Mouse (Mus musculus) heart, embryonic 10.5 days (tissue): Measurements from ENCODE around the gene Wdr89. TPM values are rescaled to one million over a fixed set of nuclear protein-coding genes. Genes with fewer than 3 reads are reported as not detected.
"Not testable (repeated sequence)": the region's sequence is repeated elsewhere in the genome, so short reads cannot be mapped to it uniquely, and the experiment has no call there.

ENCODE experiments used
- DNase-seq: peaks from one replicate; pipeline ENCODE4 v3.0.0-alpha.2; 2017; ENCODE audit warnings: low spot score
- H3K27ac ChIP-seq: fragments of 300-500 bp; sonication (generic); 2 replicates; pipeline ENCODE4 v1.5.1; 2016; ENCODE audit warnings: mild to moderate bottlenecking
- H3K27me3 ChIP-seq: fragments of 300-500 bp; sonication (generic); 2 replicates; pipeline ENCODE4 v1.6.1; 2016; ENCODE audit warnings: mild to moderate bottlenecking; ENCODE audit not compliant: poor library complexity, insufficient read depth, severe bottlenecking
- H3K36me3 ChIP-seq: fragments of 300-500 bp; sonication (generic); 2 replicates; pipeline ENCODE4 v1.6.1; 2016; ENCODE audit warnings: mild to moderate bottlenecking, moderate library complexity
- H3K4me1 ChIP-seq: fragments of 300-500 bp; sonication (generic); 2 replicates; pipeline ENCODE4 v1.6.1; 2016; ENCODE audit warnings: mild to moderate bottlenecking
- H3K4me3 ChIP-seq: fragments of 300-500 bp; sonication (generic); 2 replicates; pipeline ENCODE4 v1.5.1; 2016; ENCODE audit warnings: mild to moderate bottlenecking, moderate library complexity
- H3K9me3 ChIP-seq: fragments of 300-500 bp; sonication (generic); 2 replicates; pipeline ENCODE4 v1.6.1; 2016; ENCODE audit warnings: mild to moderate bottlenecking, moderate library complexity
- WGBS: fragments of 180-500 bp; shearing (Covaris S2); methylation state at CpG from one replicate; pipeline ENCODE4 v1.1.7; 2016; 5-methylcytosine and 5-hydroxymethylcytosine counted together
- polyA plus RNA-seq: library from polyadenylated mRNA; unstranded; fragments of >200 nt; fragmentation: Nextera tagmentation; extraction: Ambion mirVana; gene quantifications from 2 replicates; pipeline ENCODE4 v1.2.1, GENCODE M21; 2016

The Wdr89 gene
- polyA plus RNA-seq, 1 experiment from 2014 or later: 13.1 TPM

DNA sequence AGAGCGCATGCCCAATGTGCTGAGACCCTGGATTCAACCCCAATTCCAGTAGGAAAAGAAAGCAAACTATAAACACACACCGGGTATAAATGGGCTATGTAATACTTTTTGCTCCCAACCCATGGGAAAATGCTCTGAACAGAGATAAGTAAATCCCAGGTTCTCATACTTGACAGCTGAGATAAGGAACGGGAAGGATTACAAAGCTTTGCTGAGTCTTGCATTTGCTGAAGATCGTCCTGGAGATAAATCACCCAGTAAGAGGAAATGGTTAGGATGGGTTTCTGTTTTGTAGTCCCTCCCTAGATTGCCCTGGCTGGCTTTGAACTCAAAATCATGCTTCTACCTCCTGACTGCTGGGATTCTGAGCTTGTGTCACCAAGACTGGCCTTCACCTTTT, 18.0 kb upstream of the Wdr89 start:
- H3K27ac ChIP-seq: no peak overlapping the region
- H3K4me3 ChIP-seq: no peak overlapping the region

DNA sequence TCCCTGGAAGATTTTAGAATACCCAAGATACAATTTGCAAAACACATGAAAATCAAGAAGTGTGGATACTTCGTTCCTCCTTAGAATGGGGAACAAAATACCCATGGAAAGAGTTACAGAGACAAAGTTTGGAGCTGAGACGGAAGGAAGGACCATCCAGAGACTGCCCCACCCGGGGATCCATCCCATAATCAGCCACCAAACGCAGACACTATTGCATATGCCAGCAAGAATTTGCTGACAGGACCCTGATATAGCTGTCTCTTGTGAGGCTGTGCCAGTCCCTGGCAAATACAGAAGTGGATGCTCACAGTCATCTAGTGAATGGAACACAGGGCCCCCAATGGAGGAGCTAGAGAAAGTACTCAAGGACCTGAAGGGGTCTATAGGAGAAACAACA, 14.7 kb upstream of the Wdr89 start:
- not testable (repeated sequence) for H3K27me3 ChIP-seq, H3K4me3 ChIP-seq, H3K9me3 ChIP-seq, H3K27ac ChIP-seq, H3K4me1 ChIP-seq, H3K36me3 ChIP-seq, DNase-seq
- WGBS: 79% methylated on average over 4 of the region's 4 CpGs

More for the DNA sequence above, 18.0 kb upstream of the Wdr89 start:
- 40% methylated on average over 4 of the region's 4 CpGs for WGBS
- Histone ChIP-seq H3K27me3 (no peaks in the 10 kb centered on the region), H3K9me3 (no peaks in the 10 kb centered on the region), H3K4me1 (no peaks in the 10 kb centered on the region), H3K36me3 (no peaks in the 10 kb centered on the region)
- no peak for DNase-seq

- 87% methylated on average over 4 of the region's 4 CpGs for WGBS
- H3K9me3 ChIP-seq: no peaks in the 10 kb centered on the region
- H3K27me3 ChIP-seq: no peaks in the 10 kb centered on the region
- H3K36me3 ChIP-seq: no peaks in the 10 kb centered on the region
- H3K27ac ChIP-seq: no peak overlapping the region
- no peak overlapping the region for H3K4me3 ChIP-seq
- DNase-seq: no peak
- H3K4me1 ChIP-seq: no peaks in the 10 kb centered on the region
These were observed 14.3 kb upstream of the Wdr89 start for GRCm38 (mm10) chr12:75683598-75683997.

DNA sequence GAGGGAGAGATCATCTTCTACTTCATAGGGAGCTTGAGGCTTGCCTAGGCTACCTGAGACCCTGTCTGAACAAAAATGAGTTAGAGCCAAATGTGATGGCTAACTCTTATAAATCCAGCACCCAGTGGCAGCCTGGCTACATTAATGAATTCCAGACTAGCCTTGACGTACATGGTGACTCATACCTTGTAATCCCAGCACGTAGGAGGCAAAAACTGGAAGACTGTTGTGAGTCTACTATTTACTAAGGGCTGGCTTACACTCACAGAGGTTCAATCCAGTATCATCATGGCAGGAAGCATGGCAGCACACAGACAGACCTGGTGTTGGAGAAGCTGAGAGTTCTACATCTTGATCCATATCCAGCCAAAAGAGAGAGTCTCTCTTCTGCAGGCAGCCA, 13.5 kb upstream of the Wdr89 start:
- Histone ChIP-seq H3K4me3 (no peak overlapping the region), H3K9me3 (no peaks in the 10 kb centered on the region), H3K27ac (no peak overlapping the region), H3K36me3 (no peaks in the 10 kb centered on the region), H3K4me1 (no peaks in the 10 kb centered on the region), H3K27me3 (no peaks in the 10 kb centered on the region)
- WGBS: 80% methylated on average over 2 of the region's 2 CpGs
- no peak for DNase-seq

DNA sequence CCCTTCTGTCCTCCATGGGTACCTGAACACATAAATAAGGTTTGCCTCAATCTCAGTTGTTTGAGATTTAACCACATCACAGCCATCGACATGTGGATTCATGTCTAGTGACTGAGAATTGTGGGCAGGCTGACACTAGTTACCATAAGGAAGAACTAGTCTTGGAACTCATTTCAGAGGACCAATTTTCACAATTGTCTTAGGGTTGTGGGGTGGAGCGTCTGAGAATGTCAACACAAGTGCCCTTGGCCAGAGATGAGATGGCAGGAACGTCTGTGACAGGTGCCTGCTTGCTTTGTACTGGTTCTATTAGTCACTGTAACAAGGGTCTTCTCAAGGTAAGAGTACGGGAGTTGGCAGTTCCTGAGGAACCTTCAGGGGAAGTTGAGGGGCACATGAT, 11.8 kb upstream of the Wdr89 start:
- H3K27ac ChIP-seq: no peak overlapping the region
- no peaks in the 10 kb centered on the region for H3K9me3 ChIP-seq
- 80% methylated on average over 4 of the region's 4 CpGs for WGBS
- DNase-seq: no peak
- no peak overlapping the region for H3K4me3 ChIP-seq
- no peaks in the 10 kb centered on the region for H3K27me3 ChIP-seq
- no peaks in the 10 kb centered on the region for H3K36me3 ChIP-seq
- H3K4me1 ChIP-seq: no peaks in the 10 kb centered on the region

DNA sequence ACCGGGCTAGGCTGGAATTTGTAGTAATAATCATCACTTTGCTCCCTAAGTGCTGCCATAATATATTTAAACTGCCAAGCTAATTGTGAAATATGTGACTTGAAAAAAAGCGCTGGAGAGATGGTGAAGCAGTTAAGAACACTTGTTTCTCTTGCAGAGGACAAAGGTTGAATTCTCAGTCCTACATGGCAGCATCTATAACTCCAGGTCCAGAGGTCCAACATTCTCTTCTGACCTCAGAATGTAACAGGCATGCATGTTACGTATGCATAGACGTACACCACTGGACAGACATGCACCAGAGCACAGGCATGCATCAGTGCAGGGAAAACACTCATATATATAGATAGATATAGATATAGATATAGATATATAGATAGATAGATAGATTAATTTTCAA, 9.1 kb upstream of the Wdr89 start:
- H3K9me3 ChIP-seq: no peaks in the 10 kb centered on the region
- 0 out of 2 replicates have a peak, but pooled peaks cover 3% of the 10 kb centered on the region for H3K36me3 ChIP-seq
- H3K27me3 ChIP-seq: no peaks in the 10 kb centered on the region
- 91% methylated on average over 4 of the region's 4 CpGs for WGBS
- H3K4me1 ChIP-seq: no peaks in the 10 kb centered on the region
- no peak for DNase-seq
- H3K27ac ChIP-seq: no peak overlapping the region
- H3K4me3 ChIP-seq: no peak overlapping the region

DNA sequence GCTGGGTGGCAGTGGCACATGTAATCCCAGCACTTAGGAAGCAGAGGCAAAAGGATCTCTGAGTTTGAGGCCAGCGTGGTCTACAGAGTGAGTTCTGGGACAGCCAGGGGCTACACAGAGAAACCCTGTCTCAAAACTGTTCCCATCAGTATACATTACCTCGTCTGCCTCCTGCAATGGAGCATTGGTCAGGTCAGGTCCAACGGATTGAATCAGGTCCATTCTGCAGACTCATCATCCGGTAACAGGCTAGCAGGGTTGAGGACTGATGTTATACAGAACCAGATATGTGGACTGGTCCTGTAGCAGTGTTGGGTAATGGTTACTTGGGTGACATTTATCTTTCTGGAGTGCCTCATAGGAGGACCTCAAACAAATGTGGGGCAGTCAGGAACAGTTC, 3.3 kb upstream of the Wdr89 start:
- Histone ChIP-seq H3K27ac (no peak overlapping the region), H3K4me1 (peaks cover 14% of the 10 kb centered on the region), H3K27me3 (no peaks in the 10 kb centered on the region), H3K36me3 (0 out of 2 replicates have a peak, but pooled peaks cover 3% of the 10 kb centered on the region), H3K9me3 (no peaks in the 10 kb centered on the region), H3K4me3 (no peak overlapping the region)
- 88% methylated on average over 4 of the region's 4 CpGs for WGBS
- no peak for DNase-seq

- no peak for DNase-seq
- Histone ChIP-seq H3K27ac (no peak overlapping the region), H3K9me3 (no peaks in the 10 kb centered on the region), H3K4me1 (peaks cover 14% of the 10 kb centered on the region), H3K27me3 (no peaks in the 10 kb centered on the region), H3K36me3 (0 out of 2 replicates have a peak, but pooled peaks cover 3% of the 10 kb centered on the region), H3K4me3 (no peak overlapping the region)
- WGBS: 80% methylated on average over 3 of the region's 3 CpGs
These were observed 2.5 kb upstream of the Wdr89 start for GRCm38 (mm10) chr12:75671759-75672315.

DNA sequence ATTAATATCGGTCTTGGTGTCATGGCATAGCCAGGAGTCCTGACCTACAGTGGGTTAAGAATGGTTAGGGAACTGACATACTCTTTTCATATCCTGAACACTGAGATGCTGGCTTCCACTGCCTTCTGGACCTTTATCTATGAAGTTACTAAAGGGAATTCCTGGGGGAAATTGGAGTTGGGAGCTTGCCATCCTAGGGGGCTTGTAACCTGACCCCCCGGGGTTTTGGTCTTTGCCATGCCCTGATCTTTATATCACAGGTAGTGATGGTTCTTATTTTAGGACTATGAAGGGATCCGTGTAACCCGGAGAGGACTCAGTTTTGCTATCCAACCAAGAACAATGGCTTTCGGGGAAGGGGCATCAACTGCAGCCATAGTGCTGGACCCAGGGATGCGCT, 1.3 kb upstream of the Wdr89 start:
- H3K9me3 ChIP-seq: no peaks in the 10 kb centered on the region
- peak overlapping the region; percentile 81 for H3K4me3 ChIP-seq
- H3K36me3 ChIP-seq: 0 out of 2 replicates have a peak, but pooled peaks cover 2% of the 10 kb centered on the region
- no peak for DNase-seq
- H3K27ac ChIP-seq: peak overlapping the region; percentile 94
- 89% methylated on average over 6 of the region's 6 CpGs for WGBS
- peaks cover 14% of the 10 kb centered on the region for H3K4me1 ChIP-seq
- H3K27me3 ChIP-seq: no peaks in the 10 kb centered on the region

GRCm38 (mm10) chr12:75668916-75669257, 450 bp downstream of the Wdr89 start:
- H3K27me3 ChIP-seq: no peaks in the 10 kb centered on the region
- H3K36me3 ChIP-seq: no peaks in the 10 kb centered on the region
- peak overlapping the region; percentile 94 for H3K27ac ChIP-seq
- no peaks in the 10 kb centered on the region for H3K9me3 ChIP-seq
- peak overlapping the region; percentile 81 for H3K4me3 ChIP-seq
- 1% methylated on average over 9 of the region's 9 CpGs for WGBS
- no peak for DNase-seq
- peaks cover 14% of the 10 kb centered on the region for H3K4me1 ChIP-seq

DNA sequence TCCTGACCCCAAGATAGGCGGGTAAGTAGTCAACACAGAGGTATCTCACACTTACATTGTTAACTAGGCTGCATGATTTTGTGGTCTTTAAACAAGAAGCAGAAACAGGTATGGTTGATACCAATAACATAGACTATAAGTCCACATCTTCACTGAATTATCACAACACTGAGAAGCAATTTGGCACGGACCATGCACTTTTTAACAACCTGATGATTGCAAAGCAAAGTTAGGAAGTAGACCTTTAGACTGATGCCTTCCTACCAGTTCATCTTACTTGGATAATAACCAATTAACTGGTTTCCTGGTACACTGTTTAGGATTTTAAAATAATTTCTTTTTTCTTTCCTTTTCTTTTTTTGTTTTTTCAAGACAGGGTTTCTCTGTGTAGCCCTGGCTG, 1.1 kb downstream of the Wdr89 start:
- no peak overlapping the region for H3K27ac ChIP-seq
- H3K4me1 ChIP-seq: peaks cover 14% of the 10 kb centered on the region
- peak overlapping the region; percentile 81; the same call in 1 of the 2 replicates for H3K4me3 ChIP-seq
- no peaks in the 10 kb centered on the region for H3K27me3 ChIP-seq
- no peak for DNase-seq
- no peaks in the 10 kb centered on the region for H3K36me3 ChIP-seq
- no peaks in the 10 kb centered on the region for H3K9me3 ChIP-seq
- WGBS: 87% methylated on average over 2 of the region's 2 CpGs

GRCm38 (mm10) chr12:75666939-75667338, 2.4 kb downstream of the Wdr89 start:
- Histone ChIP-seq H3K27me3 (no peaks in the 10 kb centered on the region), H3K9me3 (no peaks in the 10 kb centered on the region), H3K4me1 (peaks cover 14% of the 10 kb centered on the region), H3K27ac (no peak overlapping the region), H3K36me3 (no peaks in the 10 kb centered on the region), H3K4me3 (no peak overlapping the region)
- DNase-seq: no peak

GRCm38 (mm10) chr12:75664516-75664810, 4.9 kb downstream of the Wdr89 start:
- 40% methylated on average over 6 of the region's 6 CpGs for WGBS
- Histone ChIP-seq H3K27ac (no peak overlapping the region), H3K36me3 (no peaks in the 10 kb centered on the region), H3K9me3 (no peaks in the 10 kb centered on the region), H3K27me3 (no peaks in the 10 kb centered on the region), H3K4me3 (no peak overlapping the region), H3K4me1 (0 out of 2 replicates have a peak, but pooled peaks cover 5% of the 10 kb centered on the region)
- no peak for DNase-seq
